Mouse (Mus musculus) kidney, adult 11 months (tissue): ENCODE results near the gene Dync1h1.

ENCODE experiments used
- DNase-seq: peaks from one replicate; pipeline ENCODE4 v3.0.0; 2022

Dync1h1 gene

GRCm38 (mm10) chr12:110601241-110602218, at the start of gene Dync1h1:
Gene Dync1h1, plus strand, starts transcription at chr12:110601452.
- peak; percentile 89 for DNase-seq

GRCm38 (mm10) chr12:110552113-110552512, 49.1 kb upstream of the Dync1h1 start:
- DNase-seq, result no peak

GRCm38 (mm10) chr12:110553362-110553761, 47.9 kb upstream of the Dync1h1 start:
- DNase-seq, result no peak

- DNase-seq, result no peak
These were observed 45.6 kb upstream of the Dync1h1 start for GRCm38 (mm10) chr12:110555536-110556240.

DNA sequence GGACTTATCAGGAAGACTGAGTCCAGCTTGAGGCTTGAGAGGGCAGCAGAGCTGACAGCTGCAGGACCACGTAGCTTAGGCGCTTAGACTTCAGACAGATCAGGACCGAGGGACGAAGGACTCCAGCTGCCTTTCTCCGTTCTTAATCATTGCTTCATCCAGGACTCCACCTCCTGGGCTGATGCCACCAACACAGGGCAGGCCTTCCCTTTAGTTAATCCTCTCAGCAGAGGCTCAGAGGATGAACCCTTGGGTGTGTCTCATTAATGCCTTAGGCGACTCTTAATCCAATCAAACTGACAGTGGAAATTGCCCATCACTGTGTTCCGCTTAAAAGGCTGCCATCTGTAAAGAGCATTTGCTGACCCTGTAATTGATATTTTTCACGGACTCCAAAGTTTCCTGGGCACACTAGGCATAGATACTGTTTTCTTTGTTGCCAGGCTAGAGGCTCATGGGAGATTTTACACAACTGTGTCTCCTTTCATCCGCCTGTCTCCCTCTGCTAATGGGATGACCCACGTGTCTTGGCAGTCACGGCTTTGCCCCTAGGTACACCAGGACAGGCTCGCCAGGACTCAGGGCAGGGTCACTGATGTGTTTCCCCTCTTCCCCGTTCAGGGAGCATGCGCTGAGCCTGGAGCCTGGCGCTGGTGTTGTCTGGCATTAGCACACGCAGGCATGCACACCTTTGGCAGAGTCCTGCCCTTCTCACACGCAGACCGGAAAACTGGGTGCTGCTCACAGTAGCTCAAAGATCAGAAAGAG, 44.2 kb upstream of the Dync1h1 start:
- DNase-seq, result no peak

DNA sequence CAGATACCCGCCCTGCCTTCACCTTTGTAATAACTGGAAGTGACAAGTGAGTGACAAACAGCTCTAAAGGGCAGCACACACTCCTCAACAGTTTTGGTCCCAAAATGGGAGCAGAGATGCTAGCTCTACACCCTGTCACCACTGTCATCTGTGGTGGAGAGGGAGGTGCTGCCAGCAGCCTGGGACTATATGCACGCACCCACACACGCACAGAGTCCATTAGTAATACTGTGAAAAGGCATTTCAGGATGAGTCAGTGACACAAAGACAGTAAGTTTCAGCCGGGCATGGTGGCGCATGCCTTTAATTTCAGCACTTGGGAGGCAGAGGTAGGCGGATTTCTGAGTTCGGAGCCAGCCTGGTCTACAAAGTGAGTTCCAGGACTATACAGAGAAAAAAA, 43.1 kb upstream of the Dync1h1 start:
- no peak for DNase-seq

DNA sequence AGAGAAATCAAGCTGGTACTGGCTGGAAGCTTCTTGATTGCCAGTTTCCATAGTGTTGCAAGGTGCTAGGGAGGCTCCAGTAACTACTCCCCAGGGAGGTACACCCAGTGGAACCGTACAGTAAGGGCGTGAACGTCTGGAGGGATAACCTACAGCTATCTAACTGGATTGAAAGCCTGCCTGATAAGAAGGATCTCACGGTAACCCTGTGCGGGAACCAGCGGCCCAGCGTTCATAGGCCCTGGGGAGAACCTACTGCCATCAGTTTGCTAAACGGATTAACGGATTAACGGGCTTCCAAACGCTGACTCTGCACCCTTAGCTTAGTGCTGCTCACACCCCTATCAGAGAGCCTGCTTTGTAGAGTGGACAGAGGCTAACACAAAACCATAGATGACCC, 37.9 kb upstream of the Dync1h1 start:
- no peak for DNase-seq

DNA sequence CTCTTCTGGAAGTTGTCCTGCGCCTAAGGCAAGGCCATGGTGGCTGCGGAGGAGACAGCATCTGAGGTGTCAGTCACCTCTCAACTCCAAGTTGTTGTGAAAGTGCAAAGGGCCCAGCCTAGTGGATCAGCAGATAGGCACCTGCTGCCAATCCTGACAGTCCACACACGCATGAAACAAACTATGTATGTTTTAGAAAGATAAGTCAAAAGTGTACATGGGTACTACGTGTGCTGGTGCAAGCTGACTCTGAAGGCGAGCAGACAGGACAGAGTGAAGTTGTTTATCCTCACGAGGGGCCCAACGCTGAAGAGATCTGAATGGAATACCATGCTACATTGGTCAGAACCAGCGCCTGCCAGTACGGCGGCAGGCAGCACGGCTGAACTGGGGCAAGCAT, 36.4 kb upstream of the Dync1h1 start:
- no peak for DNase-seq

DNA sequence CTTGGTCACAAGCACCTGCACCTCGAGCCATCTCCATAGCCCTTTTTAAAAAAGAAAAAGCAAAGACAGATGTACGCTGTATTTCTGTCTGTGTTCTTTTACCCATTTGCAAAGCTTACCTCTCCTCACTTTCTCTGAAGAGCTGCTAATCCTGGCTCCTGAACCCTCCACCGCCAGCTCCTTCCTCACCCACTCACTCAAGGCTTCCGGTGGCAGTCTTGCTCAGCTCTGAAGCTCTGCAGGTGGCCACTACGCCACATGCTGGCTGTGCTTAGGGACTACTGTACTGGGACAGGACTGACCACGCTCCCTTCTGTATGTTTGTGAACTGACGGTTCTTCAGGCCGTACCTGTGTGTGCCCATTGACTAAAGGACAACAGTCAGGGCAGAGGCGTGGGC, 34.9 kb upstream of the Dync1h1 start:
- DNase-seq, result no peak

DNA sequence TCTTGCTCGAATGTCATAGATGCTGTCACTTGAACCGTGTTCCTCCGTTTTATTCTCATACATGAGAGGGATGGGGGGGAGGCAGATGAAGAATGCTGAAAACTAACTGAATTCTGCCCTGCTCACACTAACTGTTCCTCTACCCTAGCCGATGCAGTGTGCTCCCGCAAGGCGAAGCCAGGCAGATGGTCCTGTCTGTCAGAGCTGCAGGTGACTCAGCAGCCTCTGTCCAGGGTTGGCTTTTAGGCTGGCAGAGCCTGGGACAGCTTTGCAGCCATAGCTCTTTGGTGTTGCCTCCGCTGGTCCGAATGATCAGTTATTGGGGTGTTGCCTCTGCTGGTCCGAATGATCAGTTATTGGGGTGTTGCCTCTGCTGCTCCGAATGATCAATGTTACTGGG, 30.2 kb upstream of the Dync1h1 start:
- no peak for DNase-seq

GRCm38 (mm10) chr12:110572351-110572750, 28.9 kb upstream of the Dync1h1 start:
- no peak for DNase-seq

GRCm38 (mm10) chr12:110573635-110574034, 27.6 kb upstream of the Dync1h1 start:
- no peak for DNase-seq

DNA sequence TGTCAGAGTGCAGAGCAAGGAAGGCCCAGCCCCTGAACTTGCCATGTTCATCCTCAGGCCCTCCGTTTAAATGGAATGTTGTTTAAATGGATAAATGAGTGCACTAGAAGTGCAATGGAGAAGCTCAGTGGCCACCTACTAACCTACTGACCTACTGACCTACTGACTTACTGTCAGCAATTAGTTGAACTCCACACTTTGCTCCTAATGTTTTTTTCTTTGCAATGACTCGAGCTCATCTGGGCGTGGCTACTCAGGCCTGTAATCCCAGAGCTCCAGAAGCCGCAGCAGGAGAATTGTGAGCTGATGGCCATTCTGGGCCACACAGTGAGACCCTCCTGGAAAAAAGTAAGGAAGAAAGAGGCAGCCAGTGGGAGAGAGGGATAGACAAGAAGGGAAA, 25.3 kb upstream of the Dync1h1 start:
- no peak for DNase-seq

- no peak for DNase-seq
These were observed 22.9 kb upstream of the Dync1h1 start for GRCm38 (mm10) chr12:110578333-110578732.

- no peak for DNase-seq
These were observed 12.6 kb upstream of the Dync1h1 start for GRCm38 (mm10) chr12:110588622-110589021.

DNA sequence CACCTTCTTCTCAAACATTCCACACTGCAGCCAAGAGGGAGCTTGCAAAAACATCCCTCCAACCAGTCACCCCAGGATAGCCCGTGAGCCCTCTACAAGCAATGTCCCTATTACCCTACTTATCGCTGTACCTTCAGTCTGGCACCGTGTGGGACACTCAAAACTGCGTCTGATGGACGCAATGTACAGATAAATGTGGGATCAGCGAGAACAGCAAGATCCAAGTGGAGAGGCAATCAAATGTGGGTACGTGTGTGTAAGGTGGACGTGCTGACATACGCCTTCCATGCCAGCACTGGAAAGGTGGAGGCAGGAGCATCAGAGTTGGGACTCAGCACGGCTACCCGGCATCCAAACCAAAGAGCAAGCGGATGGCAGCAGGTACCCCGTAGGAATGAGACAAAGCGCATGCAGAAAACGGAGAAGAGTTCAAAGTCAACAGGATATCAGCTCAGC, 10.4 kb upstream of the Dync1h1 start:
- no peak for DNase-seq

GRCm38 (mm10) chr12:110591260-110591883, 9.9 kb upstream of the Dync1h1 start:
- DNase-seq, result peak; percentile 100

DNA sequence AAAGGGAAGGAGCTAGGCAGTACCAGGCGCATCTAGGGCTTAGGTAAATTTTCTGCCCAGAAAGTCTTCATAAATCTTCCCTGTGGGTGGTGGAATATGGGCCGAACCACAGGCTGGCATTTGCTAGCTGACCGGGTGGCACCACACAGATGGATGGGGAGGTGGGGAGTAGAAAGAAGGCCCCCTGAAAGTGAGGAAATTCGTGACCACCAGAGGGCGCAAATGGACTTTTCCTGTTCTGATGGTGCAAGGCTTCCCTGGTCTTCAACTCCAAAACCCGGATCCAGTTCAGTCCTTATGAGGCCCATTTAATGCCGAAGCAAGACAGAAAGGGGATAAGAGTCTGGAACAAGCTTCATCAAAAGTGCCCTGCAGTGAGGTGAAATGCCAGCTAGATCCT, 2.7 kb upstream of the Dync1h1 start:
- peak; percentile 38 for DNase-seq

DNA sequence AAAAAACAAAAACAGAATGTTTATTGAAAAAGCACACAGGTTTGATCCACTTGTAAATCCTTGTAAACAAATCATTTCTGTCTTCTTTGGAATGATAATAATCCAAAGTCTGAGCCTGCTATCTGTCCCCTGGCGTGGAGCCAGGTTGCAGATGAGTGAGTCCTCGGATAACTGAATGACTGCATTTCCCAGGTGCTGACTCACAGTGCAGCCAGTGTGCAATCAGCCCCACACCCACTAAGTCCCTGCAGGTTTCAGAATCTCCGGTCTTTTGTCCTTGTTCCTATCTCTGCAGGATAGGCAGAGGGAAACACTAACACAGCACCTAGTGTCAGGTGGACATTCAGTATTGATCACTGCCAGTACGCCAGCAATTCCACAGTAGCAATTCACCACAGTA, 1.5 kb upstream of the Dync1h1 start:
- DNase-seq, result no peak

GRCm38 (mm10) chr12:110600225-110600991, 844 bp upstream of the Dync1h1 start:
- DNase-seq, result no peak

DNA sequence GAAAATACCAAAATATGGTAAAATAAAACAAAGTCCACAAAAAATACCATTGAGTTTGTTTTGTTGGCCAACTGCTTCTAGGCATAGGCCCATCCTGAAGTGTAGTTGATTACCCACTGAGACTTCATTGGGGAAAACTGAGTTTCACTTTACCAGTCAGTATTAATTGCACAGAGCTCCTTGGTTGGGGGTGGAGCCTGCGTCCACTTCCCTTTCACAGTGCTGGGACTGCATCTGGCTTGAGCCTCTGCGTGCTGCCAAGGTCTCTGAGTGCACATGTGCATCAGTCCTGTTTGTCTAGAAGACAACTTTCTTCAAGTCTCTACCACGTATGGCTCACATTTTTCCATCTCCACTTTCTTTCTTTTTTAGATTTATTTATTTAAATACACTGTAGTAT, 4.9 kb downstream of the Dync1h1 start:
- DNase-seq, result no peak

DNA sequence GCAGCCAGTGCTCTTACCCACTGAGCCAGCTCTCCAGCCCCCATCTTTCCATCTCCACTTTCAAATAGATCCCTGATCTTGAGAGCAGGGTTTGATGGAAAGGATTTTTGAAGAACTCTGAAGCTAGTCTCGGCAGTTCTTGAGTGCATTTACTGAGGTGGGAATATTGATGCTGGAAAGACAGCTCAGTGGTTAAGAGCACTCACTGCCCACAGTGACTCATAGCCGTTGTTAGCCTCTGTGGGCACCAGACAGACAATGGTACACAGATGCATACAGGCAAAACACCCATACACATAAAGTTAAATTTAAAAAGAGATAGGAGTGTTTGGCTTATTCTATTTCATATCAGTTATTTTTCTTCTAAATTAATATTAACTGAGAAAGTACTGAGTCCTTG, 5.4 kb downstream of the Dync1h1 start:
- DNase-seq, result no peak
